Mouse (Mus musculus) E14TG2a.4 (cell line): ENCODE measurements around the gene Cmtm1.

Source experiments
- CTCF ChIP-seq: conservative IDR thresholded peaks from 2 replicates; pipeline ENCODE4 v1.5.1; 2014; ENCODE audit warnings: low read length
- POU5F1 ChIP-seq: IDR thresholded peaks from 2 replicates; pipeline ENCODE4 v1.6.1; 2014; ENCODE audit warnings: low read length, borderline replicate concordance

- TF ChIP-seq CTCF (no peak), POU5F1 (no peak)
These were observed 59.2 kb downstream of the Cmtm1 start, which contains the start of gene Cklf for GRCm38 (mm10) chr8:104250439-104251367.
